Mouse (Mus musculus): ENCODE data around the gene 4931429L15Rik.

The 4931429L15Rik gene

GRCm38 (mm10) chr9:46257546-46257945, 62.2 kb downstream of the 4931429L15Rik start:
- DNase-seq (ENCODE audit: low read depth) = no peak

- no peak for DNase-seq (ENCODE audit: low read depth)
Measured at GRCm38 (mm10) chr9:46256658-46257385, 63.0 kb downstream of the 4931429L15Rik start.

- no peak for DNase-seq (ENCODE audit: low read depth)
Measured at GRCm38 (mm10) chr9:46256177-46256576, 63.6 kb downstream of the 4931429L15Rik start.

Data from c-Kit-positive CD71-negative TER-119-negative erythroid progenitor cells, embryonic 14.5 days (primary cell).